Mouse (Mus musculus): ENCODE data around the gene Pax1.
A peak's percentile ranks its signal among the peaks of the same experiment; 100 is the strongest.

The Pax1 gene

DNA sequence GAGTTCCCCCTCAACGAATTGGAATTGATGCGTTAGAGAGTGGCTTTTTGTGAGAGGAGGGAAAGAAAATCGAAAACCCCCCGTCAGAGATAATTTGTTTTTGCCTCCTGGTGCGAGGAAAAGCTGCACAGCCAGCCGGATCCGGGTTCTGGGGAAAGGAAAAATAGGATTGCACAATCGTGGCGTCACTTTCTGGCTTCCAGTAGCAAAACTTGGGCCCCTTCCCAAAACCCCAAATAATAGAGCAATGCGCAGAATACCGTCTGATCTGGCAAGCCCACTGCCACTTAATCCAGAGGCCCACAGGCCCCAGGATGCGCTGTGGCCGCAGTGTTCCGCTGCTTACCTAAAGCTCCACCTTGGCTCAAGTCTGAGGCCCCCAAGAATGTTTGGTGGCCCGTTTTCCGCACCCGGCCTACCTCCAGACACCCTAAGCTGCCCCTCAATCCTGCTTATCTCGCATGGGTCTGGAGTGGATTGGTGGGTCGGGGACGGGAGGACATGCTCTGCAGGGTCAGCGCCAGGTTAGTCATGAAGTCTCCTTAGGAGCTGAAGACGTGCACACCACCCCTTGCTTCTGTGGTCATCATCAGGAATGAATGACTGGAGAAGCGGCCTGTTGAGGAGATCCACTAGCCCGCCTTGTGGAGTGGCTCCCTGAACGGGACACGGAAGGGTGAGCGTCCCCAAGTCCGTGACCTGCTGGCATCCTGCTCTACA, 11.4 kb downstream of the Pax1 start:
- DNase-seq (ENCODE audit: low spot score), result no peak

DNA sequence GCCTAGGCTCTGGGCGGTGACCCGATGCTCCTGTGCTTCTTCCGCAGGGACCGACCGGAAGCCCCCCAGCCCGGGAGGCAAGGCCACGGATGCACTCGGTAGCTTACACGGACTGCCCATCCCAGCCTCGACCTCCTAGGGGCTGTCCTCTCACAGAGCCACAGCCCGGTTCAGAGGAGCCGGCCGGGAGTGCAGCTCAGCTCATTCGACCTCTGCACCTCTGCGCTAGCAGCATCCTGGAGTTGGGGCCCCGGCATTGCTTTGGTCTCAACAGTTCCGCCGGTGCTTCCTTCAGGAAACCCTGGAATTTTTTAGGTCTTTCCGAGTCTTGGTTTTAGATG, 11.9 kb downstream of the Pax1 start:
- no peak for DNase-seq (ENCODE audit: low spot score)

DNA sequence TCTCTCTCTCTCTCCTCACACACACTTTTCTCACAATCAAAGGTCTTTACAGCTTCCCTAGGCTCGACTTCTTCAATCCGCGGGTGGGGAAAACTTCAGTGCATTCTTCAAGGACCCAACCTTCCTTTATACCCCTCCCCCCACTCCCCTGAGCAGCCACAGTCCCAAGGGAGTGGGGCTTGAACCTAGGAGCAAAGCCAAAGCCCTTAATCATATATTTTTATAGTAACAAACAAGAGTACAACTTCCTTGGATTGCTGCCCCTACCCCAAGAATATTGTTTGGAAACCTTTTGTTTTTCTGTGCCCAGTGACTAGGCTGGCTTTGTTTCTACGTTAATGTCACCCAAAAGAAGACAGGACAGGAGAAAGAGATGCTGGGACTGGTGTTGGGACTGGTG, 12.5 kb downstream of the Pax1 start:
- DNase-seq (ENCODE audit: low spot score), result no peak

DNA sequence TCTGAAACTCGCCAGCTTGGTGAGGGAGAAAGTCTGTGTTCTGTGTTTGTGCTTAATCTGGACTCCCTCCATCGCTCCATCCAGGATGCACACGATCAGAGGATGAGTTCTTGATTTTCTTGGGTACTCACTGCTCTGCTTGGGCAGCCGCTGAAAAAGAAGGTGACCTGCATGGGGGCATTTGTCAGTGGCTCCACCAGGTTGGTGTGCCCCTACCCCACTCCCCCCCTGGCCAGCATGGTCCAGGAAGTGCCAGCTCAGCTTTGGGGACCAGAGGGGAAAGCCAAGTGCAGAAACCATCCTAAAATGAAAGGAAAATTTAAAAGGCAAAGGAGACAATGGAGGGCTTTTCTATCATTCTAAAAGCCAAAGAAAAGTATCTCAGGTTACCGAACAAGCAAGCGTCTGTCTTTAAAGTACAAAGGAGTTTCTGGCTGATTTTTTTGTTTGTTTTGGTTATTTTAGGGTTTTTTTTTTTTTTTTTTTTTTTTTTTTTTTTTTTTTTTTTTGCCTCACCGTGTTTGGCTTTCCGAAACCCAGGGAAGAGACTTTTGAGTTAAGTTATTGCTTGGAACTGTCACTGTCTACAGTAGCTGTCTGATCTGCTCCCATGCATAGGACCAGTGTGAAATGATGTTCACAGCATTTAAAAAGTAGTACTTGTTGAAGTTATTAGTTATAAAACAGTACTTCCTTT, 13.4 kb downstream of the Pax1 start:
- DNase-seq (ENCODE audit: low spot score), result no peak

DNA sequence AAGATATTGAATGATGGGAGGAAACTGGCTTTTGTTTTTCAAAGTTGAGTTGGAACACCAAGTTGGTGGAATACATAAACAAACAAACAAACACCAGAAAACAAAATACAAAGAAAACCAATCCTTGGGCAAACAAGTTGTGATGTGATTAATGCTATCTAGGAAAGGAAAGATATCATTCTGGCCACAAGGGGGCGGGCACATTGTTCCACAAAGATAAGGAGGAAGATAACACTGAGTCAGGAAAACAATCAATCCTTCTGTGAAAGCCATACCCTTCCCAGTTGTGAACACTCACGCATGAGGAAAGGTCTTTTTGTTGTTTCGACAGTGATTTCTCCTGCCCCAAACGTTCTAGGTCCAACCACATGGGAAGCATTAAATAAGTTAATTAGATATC, 17.2 kb downstream of the Pax1 start:
- peak; percentile 77 for DNase-seq (ENCODE audit: low spot score)

DNA sequence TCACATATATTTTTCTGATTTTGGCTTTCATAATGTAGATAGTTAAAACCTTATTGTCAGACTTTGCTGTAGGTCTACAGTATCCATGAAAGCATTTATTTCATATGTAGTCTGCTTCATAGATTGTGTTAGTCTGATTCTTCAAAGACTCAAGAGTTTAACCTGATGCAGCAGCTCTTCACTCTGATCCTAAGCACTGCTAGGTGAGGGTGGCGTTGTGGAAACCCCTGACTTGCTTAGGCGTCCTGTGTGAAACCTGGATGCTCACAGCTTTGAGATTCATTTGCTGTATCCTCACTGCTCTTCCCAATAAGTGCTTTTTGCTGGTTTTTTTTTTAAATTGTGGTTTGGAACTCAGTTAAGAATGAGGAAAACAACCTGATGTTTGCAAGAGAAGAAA, 21.6 kb downstream of the Pax1 start:
- no peak for DNase-seq (ENCODE audit: low spot score)

DNA sequence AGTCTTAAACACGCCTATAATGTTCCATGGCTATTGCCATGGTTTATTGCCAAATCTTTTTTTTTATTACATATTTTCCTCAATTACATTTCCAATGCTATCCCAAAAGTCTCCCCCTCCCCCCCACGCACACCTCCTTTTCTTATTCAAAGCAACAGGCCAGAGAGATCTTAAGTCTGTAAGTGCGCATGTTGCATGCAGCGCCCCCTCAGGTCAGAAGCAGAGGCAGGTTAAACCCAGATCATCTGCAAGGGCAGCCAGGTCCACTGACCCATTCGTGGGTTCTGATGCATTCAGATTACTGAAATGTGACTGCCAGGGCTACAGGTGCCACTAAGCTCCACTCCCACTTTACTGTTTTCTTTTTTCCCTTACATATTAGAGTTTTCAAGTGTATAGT, 25.2 kb downstream of the Pax1 start:
- no peak for DNase-seq (ENCODE audit: low spot score)

DNA sequence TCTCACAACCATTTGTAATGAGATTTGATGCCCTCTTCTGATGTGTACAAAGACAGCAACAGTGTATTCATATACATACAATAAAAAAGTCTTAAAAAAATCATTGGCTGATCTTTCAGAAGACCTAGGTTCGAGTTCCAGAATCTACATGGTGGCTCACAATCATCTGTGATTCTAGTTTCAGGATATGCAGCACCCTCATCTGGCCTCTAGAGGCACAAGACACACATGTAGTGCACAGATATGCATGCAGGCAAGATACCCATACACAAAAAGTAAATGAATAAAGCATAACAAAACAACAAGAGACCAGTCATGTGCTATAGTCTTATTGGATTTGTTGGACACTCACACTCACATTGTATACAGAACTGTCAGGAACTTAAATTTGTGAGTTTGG, 47.6 kb downstream of the Pax1 start:
- DNase-seq (ENCODE audit: low spot score), result no peak

DNA sequence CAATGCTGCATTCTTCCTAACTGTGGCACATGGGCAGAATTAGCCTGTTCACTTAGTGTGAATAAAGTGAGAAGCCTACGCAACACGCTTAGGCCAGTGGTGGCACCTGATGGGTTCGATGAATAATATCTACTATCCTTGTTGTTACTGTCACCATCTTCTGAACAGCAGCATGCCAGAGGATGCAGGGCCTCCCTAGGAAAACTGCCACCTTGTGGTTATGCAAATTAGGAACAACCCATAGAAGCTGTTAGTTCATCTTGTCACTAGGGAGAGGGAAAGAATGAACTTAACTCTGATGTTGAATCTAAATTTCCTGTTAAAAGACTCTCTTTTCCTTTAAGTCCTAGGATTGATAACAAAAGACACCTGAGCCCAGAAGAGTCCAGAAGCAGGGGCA, 53.3 kb downstream of the Pax1 start:
- DNase-seq (ENCODE audit: low spot score), result no peak

DNA sequence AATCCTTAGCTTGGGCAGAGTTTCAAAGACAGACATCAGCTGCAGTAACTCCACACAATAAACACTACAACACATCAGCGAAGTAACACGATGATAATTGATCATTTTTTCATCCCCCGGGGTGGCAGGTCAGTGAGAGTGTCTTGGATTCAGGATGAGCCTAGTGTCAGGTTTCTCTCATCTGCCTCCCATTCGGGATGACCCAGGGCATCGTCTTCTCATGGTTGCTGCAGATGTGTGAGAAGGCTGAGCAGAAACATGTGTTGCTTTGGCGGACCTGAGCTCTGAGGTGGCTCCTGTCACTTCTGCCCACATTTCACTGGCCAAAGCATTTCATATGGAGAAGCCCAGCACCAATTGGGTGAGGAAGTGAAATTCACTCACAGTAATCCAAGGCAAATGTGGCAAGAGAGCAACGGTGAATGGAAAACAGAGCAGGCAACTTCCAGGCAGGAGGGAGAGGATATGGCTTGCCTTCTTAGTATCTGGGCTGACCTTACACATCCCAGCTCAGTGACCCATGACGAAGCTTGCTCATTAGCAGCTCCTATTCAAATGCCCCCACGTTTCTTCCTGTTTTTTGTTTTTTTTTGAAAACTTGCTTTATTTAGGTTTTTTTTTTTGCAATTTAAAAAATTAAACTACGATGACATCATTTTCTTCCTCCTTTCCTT, 63.0 kb downstream of the Pax1 start:
- DNase-seq (ENCODE audit: low spot score), result no peak

DNA sequence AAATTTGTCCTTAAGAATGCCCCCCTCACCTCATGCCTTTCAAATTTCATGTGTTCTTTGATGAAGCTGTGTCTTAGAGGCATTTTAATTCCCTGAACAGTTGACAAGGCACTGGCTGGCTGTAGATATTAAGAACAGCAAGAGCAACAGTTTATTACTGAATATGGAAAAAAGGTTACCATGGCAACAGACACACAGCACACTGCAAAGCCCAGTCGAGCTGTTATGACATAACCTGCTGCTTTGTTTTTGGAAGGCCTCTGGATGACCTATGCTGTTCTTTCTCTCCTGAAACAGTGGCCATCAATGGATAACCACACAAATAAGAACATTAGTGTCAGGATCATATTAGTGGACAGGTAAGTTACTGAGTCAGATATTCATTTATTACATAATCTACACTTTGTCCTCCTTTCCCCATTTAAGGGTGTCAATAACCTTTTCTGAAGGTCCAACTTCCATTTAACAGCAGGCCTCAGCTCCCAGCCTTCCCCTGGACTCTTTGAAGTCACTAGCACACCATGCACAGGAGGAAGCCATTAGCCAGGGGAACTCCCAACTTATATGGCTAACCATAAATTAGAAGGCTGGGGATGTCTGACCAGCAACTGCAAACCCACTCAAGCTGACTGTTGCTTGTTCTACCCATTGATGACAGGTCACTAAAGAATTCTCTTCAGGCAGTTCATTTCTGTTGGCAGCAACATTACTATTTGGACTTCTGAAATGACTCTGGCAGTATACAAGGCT, 68.1 kb downstream of the Pax1 start:
- DNase-seq (ENCODE audit: low spot score), result no peak

DNA sequence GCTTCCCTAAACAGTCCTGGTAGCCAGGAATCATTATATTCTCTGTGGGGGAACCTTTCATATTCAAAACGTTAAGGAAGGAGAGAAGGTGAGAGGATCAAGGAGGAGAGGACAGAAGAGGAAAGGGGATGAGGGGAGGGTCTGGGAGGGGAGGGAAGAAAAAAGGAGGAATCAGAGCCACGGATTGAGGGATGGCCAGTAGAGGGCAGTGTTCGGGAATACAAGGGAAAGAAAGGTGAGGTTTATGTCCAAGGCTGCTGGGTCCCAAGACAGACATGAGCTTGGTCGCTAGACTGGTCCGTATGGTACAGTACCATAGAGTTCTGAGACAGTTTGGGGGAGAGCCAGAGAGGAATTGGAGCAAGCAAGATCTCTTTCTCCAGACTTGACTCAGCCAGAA, 71.4 kb downstream of the Pax1 start:
- DNase-seq (ENCODE audit: low spot score), result no peak

Data from layer of hippocampus, adult 11-12 months (tissue).